Mouse (Mus musculus) layer of hippocampus, postnatal 36 days (tissue): ENCODE measurements around the gene Klhdc4. TPM values are rescaled to one million over a fixed set of nuclear protein-coding genes. Genes with fewer than 3 reads are reported as not detected.
A peak's percentile ranks its signal among the peaks of the same experiment; 100 is the strongest.

ENCODE experiments used
- DNase-seq, 2 experiments: peaks; one replicate each; pipeline ENCODE4 v3.0.0; 2022
- total RNA-seq, 2 experiments: library from RNA; stranded (reverse); gene quantifications; 2 replicates each; pipeline ENCODE4 v1.2.3; 2021

Klhdc4 gene
- total RNA-seq: 10 to 100 TPM; 27.7 to 28.0 TPM

GRCm38 (mm10) chr8:121829048-121829776 lies at the start of gene Klhdc4:
Klhdc4 (minus strand) TSS chr8:121829569.
- DNase-seq: peak; percentile 87 to 89

- DNase-seq: no peak
Measured at GRCm38 (mm10) chr8:121877828-121878480, 48.6 kb upstream of the Klhdc4 start.

GRCm38 (mm10) chr8:121877212-121877611 lies 47.8 kb upstream of the Klhdc4 start:
- no peak for DNase-seq

- no peak for DNase-seq
Measured at GRCm38 (mm10) chr8:121875517-121875916, 46.1 kb upstream of the Klhdc4 start.

GRCm38 (mm10) chr8:121875045-121875444 lies 45.7 kb upstream of the Klhdc4 start:
- DNase-seq: no peak

- no peak for DNase-seq
Measured at GRCm38 (mm10) chr8:121874031-121874430, 44.7 kb upstream of the Klhdc4 start.

- DNase-seq: no peak
Measured at GRCm38 (mm10) chr8:121871833-121872440, 42.6 kb upstream of the Klhdc4 start.

- DNase-seq: no peak
Measured at GRCm38 (mm10) chr8:121870190-121870589, 40.8 kb upstream of the Klhdc4 start.

- no peak for DNase-seq
Measured at GRCm38 (mm10) chr8:121868896-121869295, 39.5 kb upstream of the Klhdc4 start.

GRCm38 (mm10) chr8:121868196-121868595 lies 38.8 kb upstream of the Klhdc4 start:
- no peak for DNase-seq

GRCm38 (mm10) chr8:121865356-121865755 lies 36.0 kb upstream of the Klhdc4 start:
- no peak for DNase-seq

GRCm38 (mm10) chr8:121861806-121862548 lies 32.6 kb upstream of the Klhdc4 start:
- no peak for DNase-seq

- no peak for DNase-seq
Measured at GRCm38 (mm10) chr8:121861276-121861675, 31.9 kb upstream of the Klhdc4 start.

GRCm38 (mm10) chr8:121857747-121858146 lies 28.4 kb upstream of the Klhdc4 start:
- DNase-seq: no peak

GRCm38 (mm10) chr8:121857331-121857730 lies 28.0 kb upstream of the Klhdc4 start:
- no peak for DNase-seq

- no peak for DNase-seq
Measured at GRCm38 (mm10) chr8:121856071-121856746, 26.8 kb upstream of the Klhdc4 start.

GRCm38 (mm10) chr8:121853586-121853985 lies 24.2 kb upstream of the Klhdc4 start:
- DNase-seq: no peak

- DNase-seq: no peak
Measured at GRCm38 (mm10) chr8:121852464-121852863, 23.1 kb upstream of the Klhdc4 start.

GRCm38 (mm10) chr8:121851716-121852115 lies 22.3 kb upstream of the Klhdc4 start:
- no peak for DNase-seq

GRCm38 (mm10) chr8:121850821-121851470 lies 21.6 kb upstream of the Klhdc4 start:
- DNase-seq: peak; percentile 94 to 97

- no peak for DNase-seq
Measured at GRCm38 (mm10) chr8:121850436-121850820, 21.1 kb upstream of the Klhdc4 start.

- peak; percentile 71 to 76 for DNase-seq
Measured at GRCm38 (mm10) chr8:121850018-121850417, 20.6 kb upstream of the Klhdc4 start.
